Comparison of ENCODE assay signal across 15 mouse cellular contexts in genomic region chr4:93520454-93521100, GRCm38 (mm10).
DNase-seq lines count a peak whose midpoint lies in the region; ATAC-seq lines count a peak whose summit lies in the region.
"Had no signal": no experiment of that assay in that cellular context is flagged by ENCODE, and none has a peak within 500 bp of the region (broad histone marks: within the 10 kb centered on the region; RNA-seq: fewer than 3 reads in every experiment).

No protein-coding gene starts in this region.

- peak; percentile 78 for DNase-seq in 416B (ENCODE audit: low read depth)
- peak; percentile 1 for DNase-seq in CD4-positive helper T cell, adult 2 months (ENCODE audit: low read depth, low spot score)
- no peak for DNase-seq in left cerebral cortex, adult 9 months (ENCODE audit: low spot score in 2 of 2)
- no peak for DNase-seq in right cerebral cortex, adult 18-20 months
- no peak for DNase-seq in ovary, adult 18-20 months (ENCODE audit: low spot score)
- DNase-seq: adrenal gland, postnatal 36 days; cerebellum, adult 2 months; gastrocnemius, postnatal 14 days; heart, postnatal 10 days; lung, embryonic 14.5 days; thymus, adult 18-20 months had no signal

- ATAC-seq in erythroid progenitor cell, adult 5-6 weeks (replicated peaks; ENCODE audit: low FRiP score, poor library complexity, severe bottlenecking): peak; percentile 55
- ATAC-seq in megakaryocyte progenitor cell, adult 5-6 weeks (replicated peaks; ENCODE audit: poor library complexity): peak; percentile 97
- ATAC-seq: intestine, embryonic 16.5 days; Patski had no signal

Comparison
In these comparisons a context has a peak if more than half of its experiments do, and no peak if none do; other contexts are left out.
1. DNase-seq: peak in 416B (single experiment) and CD4-positive helper T cell, adult 2 months (single experiment); none in left cerebral cortex, adult 9 months (0 of 2), right cerebral cortex, adult 18-20 months (single experiment) and ovary, adult 18-20 months (single experiment).